Mouse (Mus musculus) spleen, adult 2 months (tissue): ENCODE data around the gene Fam198a. TPM values are rescaled to one million over a fixed set of nuclear protein-coding genes. Genes with fewer than 3 reads are reported as not detected.

Experiments
- DNase-seq, 2 experiments: peaks; one replicate each; pipeline versions ENCODE4 v3.0.0 to v3.0.0-alpha.2; 2012 to 2021; ENCODE audit warnings: low spot score in 2 of 2, low read depth in 1 of 2
- H3K27ac ChIP-seq: fragments of 200-500 bp; 2 replicates; pipeline ENCODE4 v1.5.1; 2012; ENCODE audit warnings: low read length, inconsistent platforms; ENCODE audit not compliant: insufficient read depth
- H3K27me3 ChIP-seq: fragments of 200-500 bp; 2 replicates; pipeline ENCODE4 v1.6.1; 2012; ENCODE audit warnings: mild to moderate bottlenecking, moderate library complexity, low read length, inconsistent platforms; ENCODE audit not compliant: control insufficient read depth, insufficient read depth
- H3K36me3 ChIP-seq: fragments of 200-500 bp; 2 replicates; pipeline ENCODE4 v1.6.1; 2012; ENCODE audit warnings: mild to moderate bottlenecking, low read length, inconsistent platforms; ENCODE audit not compliant: control insufficient read depth, insufficient read depth
- H3K4me1 ChIP-seq: fragments of 200-500 bp; 2 replicates; pipeline ENCODE4 v1.6.1; 2011; ENCODE audit warnings: inconsistent platforms; ENCODE audit not compliant: control insufficient read depth, insufficient read depth, insufficient read length
- H3K4me3 ChIP-seq: fragments of 200-500 bp; 2 replicates; pipeline ENCODE4 v1.5.1; 2011; ENCODE audit warnings: mild to moderate bottlenecking, inconsistent platforms; ENCODE audit not compliant: insufficient read depth, insufficient read length; ENCODE audit errors: extremely low read depth
- CTCF ChIP-seq: fragments of 200-500 bp; IDR thresholded peaks from 2 replicates; pipeline ENCODE4 v1.5.1; 2011; ENCODE audit warnings: mild to moderate bottlenecking, inconsistent platforms; ENCODE audit not compliant: insufficient read depth, insufficient read length, insufficient replicate concordance; ENCODE audit errors: extremely low read depth
- POLR2A ChIP-seq: fragments of 200-500 bp; IDR thresholded peaks from 2 replicates; pipeline ENCODE4 v1.6.1; 2011; ENCODE audit warnings: low read depth, low read length, inconsistent platforms
- WGBS: fragments of 180-500 bp; shearing (Covaris S2); methylation state at CpG from one replicate; pipeline ENCODE4 v1.1.7; 2018; 5-methylcytosine and 5-hydroxymethylcytosine counted together
- polyA plus RNA-seq: library from polyadenylated mRNA; depleted of rRNA; stranded (reverse); fragments of >200 nt; gene quantifications from 2 replicates; pipeline ENCODE4 v1.2.3, GENCODE M21; 2012

Gene Fam198a
- polyA plus RNA-seq, 1 experiment = 0.28 TPM

GRCm38 (mm10) chr9:121968258-121968657 is 17.5 kb downstream of the Fam198a start:
- H3K4me3 ChIP-seq = no peak overlapping the region
- H3K27ac ChIP-seq = no peak overlapping the region
- H3K27me3 ChIP-seq = no peaks in the 10 kb centered on the region
- TF ChIP-seq POLR2A (no peak), CTCF (no peak)
- no peaks in the 10 kb centered on the region for H3K36me3 ChIP-seq
- DNase-seq = no peak
- H3K4me1 ChIP-seq = no peaks in the 10 kb centered on the region
- WGBS = 84% methylated on average over 5 of the region's 5 CpGs

- DNase-seq = no peak
- H3K27me3 ChIP-seq = no peaks in the 10 kb centered on the region
- H3K4me3 ChIP-seq = no peak overlapping the region
- no peaks in the 10 kb centered on the region for H3K36me3 ChIP-seq
- H3K4me1 ChIP-seq = no peaks in the 10 kb centered on the region
- H3K27ac ChIP-seq = no peak overlapping the region
- no peak for TF ChIP-seq POLR2A
- no peak for TF ChIP-seq CTCF
- WGBS = 45% methylated on average over 5 of the region's 5 CpGs
These were observed 19.1 kb downstream of the Fam198a start for GRCm38 (mm10) chr9:121969841-121970381.

GRCm38 (mm10) chr9:121973207-121973606 is 22.4 kb downstream of the Fam198a start:
- WGBS = 83% methylated on average over 1 of the region's 1 CpGs
- Histone ChIP-seq H3K36me3 (no peaks in the 10 kb centered on the region), H3K4me1 (no peaks in the 10 kb centered on the region), H3K27me3 (no peaks in the 10 kb centered on the region), H3K4me3 (no peak overlapping the region), H3K27ac (no peak overlapping the region)
- TF ChIP-seq POLR2A = no peak
- no peak for TF ChIP-seq CTCF
- DNase-seq = no peak

- Histone ChIP-seq H3K4me3 (no peak overlapping the region), H3K4me1 (no peaks in the 10 kb centered on the region), H3K27ac (no peak overlapping the region), H3K27me3 (no peaks in the 10 kb centered on the region), H3K36me3 (no peaks in the 10 kb centered on the region)
- WGBS = 87% methylated on average over 12 of the region's 12 CpGs
- no peak for DNase-seq
- TF ChIP-seq CTCF = no peak
- TF ChIP-seq POLR2A = no peak
These were observed 23.6 kb downstream of the Fam198a start for GRCm38 (mm10) chr9:121974141-121974986.

GRCm38 (mm10) chr9:121975321-121975720 is 24.5 kb downstream of the Fam198a start:
- no peak for DNase-seq
- WGBS = 94% methylated on average over 2 of the region's 2 CpGs
- Histone ChIP-seq H3K4me1 (no peaks in the 10 kb centered on the region), H3K36me3 (no peaks in the 10 kb centered on the region), H3K27me3 (no peaks in the 10 kb centered on the region), H3K27ac (no peak overlapping the region), H3K4me3 (no peak overlapping the region)
- TF ChIP-seq CTCF = no peak
- TF ChIP-seq POLR2A = no peak

GRCm38 (mm10) chr9:121981046-121981445 is 30.3 kb downstream of the Fam198a start:
- 83% methylated on average over 9 of the region's 9 CpGs for WGBS
- H3K36me3 ChIP-seq = no peaks in the 10 kb centered on the region
- H3K27ac ChIP-seq = no peak overlapping the region
- no peak overlapping the region for H3K4me3 ChIP-seq
- no peaks in the 10 kb centered on the region for H3K4me1 ChIP-seq
- no peaks in the 10 kb centered on the region for H3K27me3 ChIP-seq
- no peak for TF ChIP-seq CTCF
- TF ChIP-seq POLR2A = no peak
- DNase-seq = no peak

GRCm38 (mm10) chr9:121981466-121982105 is 30.8 kb downstream of the Fam198a start:
- DNase-seq = no peak
- 53% methylated on average over 10 of the region's 10 CpGs for WGBS
- TF ChIP-seq CTCF (no peak), POLR2A (no peak)

More at GRCm38 (mm10) chr9:121981466-121982105, 30.8 kb downstream of the Fam198a start:
- H3K27ac ChIP-seq = no peak overlapping the region
- H3K36me3 ChIP-seq = no peaks in the 10 kb centered on the region
- H3K4me1 ChIP-seq = no peaks in the 10 kb centered on the region
- H3K27me3 ChIP-seq = no peaks in the 10 kb centered on the region
- no peak overlapping the region for H3K4me3 ChIP-seq
